Mouse (Mus musculus) intestine, embryonic 14.5 days (tissue): ENCODE measurements at regions not wholly inside any gene's neighbourhood (a gene's known extent, or its start where the extent isn't known, plus 50 kb on each side); places are given as distances from the start of the nearest gene placed in this dataset.

Experiments
- ATAC-seq: fragments of 200-750 bp; cut with Nextera tagmentation; replicated peaks from 2 replicates; pipeline ENCODE4 v1.8.0; 2017; ENCODE audit warnings: low read depth, moderate number of reproducible peaks, moderate TSS enrichment, moderate library complexity; ENCODE audit not compliant: low FRiP score, low TSS enrichment
- DNase-seq: peaks from one replicate; pipeline ENCODE4 v3.0.0-alpha.2; 2018; ENCODE audit warnings: low spot score
- H3K27ac ChIP-seq: fragments of 300-500 bp; sonication (generic); 2 replicates; pipeline ENCODE4 v1.5.1; 2014; ENCODE audit warnings: low read depth, mild to moderate bottlenecking, control low read depth
- H3K27me3 ChIP-seq: fragments of 300-500 bp; sonication (generic); replicated peaks from 2 replicates; pipeline ENCODE4 v1.6.1; 2014; ENCODE audit warnings: low read length, control low read depth; ENCODE audit not compliant: control insufficient read depth, insufficient read depth
- H3K36me3 ChIP-seq: fragments of 300-500 bp; sonication (generic); 2 replicates; pipeline ENCODE4 v1.6.1; 2014; ENCODE audit warnings: low read length, control low read depth; ENCODE audit not compliant: control insufficient read depth, insufficient read depth
- H3K4me1 ChIP-seq: fragments of 300-500 bp; sonication (generic); replicated peaks from 2 replicates; pipeline ENCODE4 v1.6.1; 2014; ENCODE audit warnings: low read length, control low read depth, mixed read lengths; ENCODE audit not compliant: control insufficient read depth, insufficient read depth
- H3K4me2 ChIP-seq: fragments of 300-500 bp; sonication (generic); 2 replicates; pipeline ENCODE4 v1.6.1; 2014; ENCODE audit warnings: low read length
- H3K4me3 ChIP-seq: fragments of 300-500 bp; sonication (generic); 2 replicates; pipeline ENCODE4 v1.5.1; 2014; ENCODE audit warnings: low read depth, low read length, control low read depth, mixed read lengths
- H3K9ac ChIP-seq: fragments of 300-500 bp; sonication (generic); 2 replicates; pipeline ENCODE4 v1.6.1; 2014; ENCODE audit warnings: mild to moderate bottlenecking, low read length
- H3K9me3 ChIP-seq: fragments of 300-500 bp; sonication (generic); 2 replicates; pipeline ENCODE4 v1.6.1; 2016; ENCODE audit warnings: low read length, control low read depth; ENCODE audit not compliant: control insufficient read depth
- WGBS: fragments of 180-500 bp; shearing (Covaris S2); extraction: QIAGEN DNeasy Blood & Tissue Kit; methylation state at CpG from one replicate; pipeline ENCODE4 v1.1.7; 2014; 5-methylcytosine and 5-hydroxymethylcytosine counted together

- H3K36me3 ChIP-seq, result no peaks in the 10 kb centered on the region
- H3K9me3 ChIP-seq, result no peaks in the 10 kb centered on the region
- H3K4me3 ChIP-seq, result no peak overlapping the region
- H3K27me3 ChIP-seq, result no peaks in the 10 kb centered on the region
- no peak overlapping the region for H3K4me2 ChIP-seq
- no peak for ATAC-seq
- H3K9ac ChIP-seq, result no peak overlapping the region
- peaks cover 3% of the 10 kb centered on the region for H3K4me1 ChIP-seq
- DNase-seq, result no peak
- H3K27ac ChIP-seq, result no peak overlapping the region
- 95% methylated on average over 6 of the region's 6 CpGs for WGBS
These were observed 271.4 kb upstream of the Adgrl2 start for GRCm38 (mm10) chr3:149261764-149262163.

DNA sequence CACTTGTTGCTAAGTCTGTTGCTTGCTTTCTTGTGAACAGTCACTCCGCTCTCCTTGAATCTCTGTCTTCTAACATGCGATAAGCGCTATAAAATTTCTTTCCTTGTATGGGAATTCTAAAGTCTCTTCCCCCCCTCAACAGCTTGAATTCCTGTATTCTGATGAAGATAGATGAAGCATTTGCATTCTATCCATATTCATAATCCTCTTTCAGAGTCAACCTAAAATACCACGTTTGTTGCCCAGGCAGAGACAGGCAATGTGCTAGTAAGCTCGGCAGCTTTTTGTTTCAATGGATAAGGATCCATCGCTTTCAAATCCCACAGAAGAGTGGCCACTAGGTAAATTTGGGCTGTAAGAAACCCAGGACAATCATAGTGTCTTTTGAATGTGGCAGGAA is 268.5 kb upstream of the Adgrl2 start:
- Histone ChIP-seq H3K36me3 (no peaks in the 10 kb centered on the region), H3K4me1 (peaks cover 11% of the 10 kb centered on the region), H3K27ac (no peak overlapping the region), H3K27me3 (no peaks in the 10 kb centered on the region), H3K4me2 (no peak overlapping the region), H3K9me3 (no peaks in the 10 kb centered on the region), H3K4me3 (no peak overlapping the region), H3K9ac (no peak overlapping the region)
- 93% methylated on average over 6 of the region's 6 CpGs for WGBS
- DNase-seq (no peak), ATAC-seq (no peak)

DNA sequence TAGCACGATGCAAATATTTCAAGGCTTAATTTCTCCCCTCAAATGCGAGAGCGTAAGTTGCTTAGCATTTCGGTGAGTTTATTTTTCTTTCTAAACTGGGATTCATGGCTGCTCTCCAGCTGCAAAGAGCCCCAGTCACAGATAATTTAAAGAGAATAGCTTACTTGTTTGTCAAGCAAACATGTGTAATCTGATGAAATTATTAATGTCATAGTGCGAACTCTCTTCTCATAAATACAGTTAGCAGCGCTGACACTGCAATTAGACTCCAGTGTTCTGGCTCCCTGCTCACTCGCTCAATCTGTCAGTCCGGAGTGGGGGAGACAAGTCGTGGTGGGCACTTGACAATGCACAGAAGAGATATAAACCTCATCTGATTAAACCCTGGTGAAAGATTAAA is 266.5 kb upstream of the Adgrl2 start:
- Histone ChIP-seq H3K4me2 (peak overlapping the region; percentile 16; the same call in 1 of the 2 replicates), H3K9ac (no peak overlapping the region), H3K27ac (no peak overlapping the region), H3K27me3 (no peaks in the 10 kb centered on the region), H3K4me3 (no peak overlapping the region), H3K4me1 (peaks cover 11% of the 10 kb centered on the region), H3K36me3 (no peaks in the 10 kb centered on the region), H3K9me3 (no peaks in the 10 kb centered on the region)
- ATAC-seq (no peak), DNase-seq (no peak)
- 25% methylated on average over 9 of the region's 9 CpGs for WGBS

DNA sequence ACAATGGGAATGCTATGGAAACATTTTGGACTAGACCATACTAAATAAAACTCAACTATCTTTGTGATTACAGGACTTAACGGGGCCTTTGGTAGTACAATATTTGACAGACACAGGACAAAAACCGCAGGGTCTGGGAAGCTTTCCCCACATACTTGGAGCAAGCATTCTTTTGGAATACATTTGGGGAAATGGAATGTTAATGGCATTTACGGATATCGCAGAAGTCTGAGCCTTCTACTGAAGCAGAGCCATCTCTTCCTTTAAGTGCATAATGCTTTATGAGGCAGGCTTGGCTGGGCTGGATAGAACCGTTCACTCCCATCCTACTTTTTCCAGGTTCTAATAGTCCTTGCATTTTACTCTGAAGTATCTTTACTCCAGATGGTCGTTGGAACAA is 262.7 kb upstream of the Adgrl2 start:
- WGBS, result 65% methylated on average over 6 of the region's 6 CpGs
- no peaks in the 10 kb centered on the region for H3K27me3 ChIP-seq
- no peaks in the 10 kb centered on the region for H3K36me3 ChIP-seq
- DNase-seq (no peak), ATAC-seq (no peak)
- no peak overlapping the region for H3K27ac ChIP-seq
- H3K9ac ChIP-seq, result no peak overlapping the region
- H3K4me3 ChIP-seq, result no peak overlapping the region
- H3K4me1 ChIP-seq, result peaks cover 11% of the 10 kb centered on the region
- no peaks in the 10 kb centered on the region for H3K9me3 ChIP-seq
- no peak overlapping the region for H3K4me2 ChIP-seq

- Histone ChIP-seq H3K27me3 (no peaks in the 10 kb centered on the region), H3K4me2 (no peak overlapping the region), H3K36me3 (no peaks in the 10 kb centered on the region), H3K27ac (no peak overlapping the region), H3K4me1 (peaks cover 11% of the 10 kb centered on the region), H3K9ac (no peak overlapping the region), H3K4me3 (no peak overlapping the region), H3K9me3 (no peaks in the 10 kb centered on the region)
- ATAC-seq, result no peak
- no peak for DNase-seq
- WGBS, result 73% methylated on average over 6 of the region's 6 CpGs
These were observed 261.8 kb upstream of the Adgrl2 start for GRCm38 (mm10) chr3:149252144-149252543.

GRCm38 (mm10) chr3:149247626-149247987 is 257.3 kb upstream of the Adgrl2 start:
- WGBS, result 76% methylated on average over 6 of the region's 6 CpGs
- Histone ChIP-seq H3K4me2 (no peak overlapping the region), H3K27ac (no peak overlapping the region), H3K36me3 (no peaks in the 10 kb centered on the region), H3K27me3 (no peaks in the 10 kb centered on the region), H3K9ac (no peak overlapping the region), H3K4me3 (no peak overlapping the region), H3K9me3 (no peaks in the 10 kb centered on the region), H3K4me1 (no peaks in the 10 kb centered on the region)
- DNase-seq (no peak), ATAC-seq (no peak)

GRCm38 (mm10) chr3:149246935-149247625 is 256.7 kb upstream of the Adgrl2 start:
- no peaks in the 10 kb centered on the region for H3K9me3 ChIP-seq
- no peaks in the 10 kb centered on the region for H3K27me3 ChIP-seq
- no peaks in the 10 kb centered on the region for H3K36me3 ChIP-seq
- no peak overlapping the region for H3K4me3 ChIP-seq
- no peaks in the 10 kb centered on the region for H3K4me1 ChIP-seq
- H3K27ac ChIP-seq, result no peak overlapping the region
- 61% methylated on average over 10 of the region's 10 CpGs for WGBS
- no peak overlapping the region for H3K4me2 ChIP-seq
- DNase-seq (peak; percentile 55), ATAC-seq (no peak)
- no peak overlapping the region for H3K9ac ChIP-seq

- Histone ChIP-seq H3K27ac (no peak overlapping the region), H3K4me1 (peaks cover 6% of the 10 kb centered on the region; the same call in 1 of the 2 replicates), H3K36me3 (no peaks in the 10 kb centered on the region), H3K9ac (no peak overlapping the region), H3K4me3 (no peak overlapping the region), H3K9me3 (no peaks in the 10 kb centered on the region), H3K27me3 (no peaks in the 10 kb centered on the region), H3K4me2 (no peak overlapping the region)
- ATAC-seq, result no peak
- no peak for DNase-seq
- WGBS, result 94% methylated on average over 3 of the region's 3 CpGs
These were observed 249.3 kb upstream of the Adgrl2 start for GRCm38 (mm10) chr3:149239664-149240063.

DNA sequence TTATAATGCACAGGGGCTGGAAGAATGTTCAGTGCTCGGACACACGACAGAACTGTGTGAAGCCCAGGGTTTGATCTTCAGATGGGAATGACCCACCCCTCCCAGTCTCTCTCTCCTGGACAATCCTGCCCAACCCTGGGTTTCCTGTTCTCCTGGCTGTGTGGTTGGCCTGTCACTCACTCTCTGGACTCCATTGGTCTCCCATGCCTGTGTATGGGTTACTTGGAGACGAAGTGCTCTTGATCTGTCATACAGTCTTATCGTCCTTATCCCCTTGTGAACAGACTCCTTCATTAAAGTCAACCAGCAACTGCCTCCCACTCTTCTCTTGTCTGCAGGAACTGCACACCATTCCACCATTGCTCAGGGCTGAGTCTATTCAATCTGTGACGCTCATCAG is 247.7 kb upstream of the Adgrl2 start:
- Histone ChIP-seq H3K4me3 (no peak overlapping the region), H3K9ac (no peak overlapping the region), H3K9me3 (no peaks in the 10 kb centered on the region), H3K27ac (no peak overlapping the region), H3K36me3 (no peaks in the 10 kb centered on the region), H3K4me2 (no peak overlapping the region), H3K27me3 (no peaks in the 10 kb centered on the region), H3K4me1 (peaks cover 11% of the 10 kb centered on the region)
- ATAC-seq, result no peak
- DNase-seq, result no peak
- WGBS, result 89% methylated on average over 5 of the region's 5 CpGs
